Mouse (Mus musculus): ENCODE measurements at regions not wholly inside any gene's neighbourhood (a gene's known extent, or its start where the extent isn't known, plus 50 kb on each side); places are given as distances from the start of the nearest gene placed in this dataset.

GRCm38 (mm10) chr19:60684417-60684816 lies 71.4 kb upstream of the Nanos1 start:
- DNase-seq, result peak; percentile 27 to 38

- no peak for DNase-seq
Measured at GRCm38 (mm10) chr19:60682283-60682682, 73.5 kb upstream of the Nanos1 start.

DNA sequence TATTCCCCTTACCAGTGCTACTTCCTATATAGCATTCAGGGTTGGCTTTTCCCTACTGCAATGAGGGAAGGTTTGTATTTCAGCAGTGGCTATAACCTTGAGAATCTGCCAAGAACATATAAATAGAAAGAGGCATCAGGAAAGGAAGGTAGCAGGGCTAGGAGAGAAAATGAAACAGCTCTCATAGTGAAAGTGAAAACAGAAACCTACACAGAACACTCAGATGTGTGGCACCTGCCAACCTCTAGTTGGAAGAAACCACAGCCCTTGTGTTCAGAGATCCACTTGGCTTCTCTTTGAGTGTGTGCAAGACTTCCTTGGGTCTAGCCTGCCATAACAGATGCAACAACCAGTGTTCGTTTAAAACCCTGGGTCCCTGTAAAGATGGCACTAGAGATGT lies 74.3 kb upstream of the Nanos1 start:
- no peak for DNase-seq

- no peak for DNase-seq
Measured at GRCm38 (mm10) chr19:60678236-60678635, 77.6 kb upstream of the Nanos1 start.

- DNase-seq, result no peak
Measured at GRCm38 (mm10) chr19:60674953-60675472, 80.8 kb upstream of the Nanos1 start.

DNA sequence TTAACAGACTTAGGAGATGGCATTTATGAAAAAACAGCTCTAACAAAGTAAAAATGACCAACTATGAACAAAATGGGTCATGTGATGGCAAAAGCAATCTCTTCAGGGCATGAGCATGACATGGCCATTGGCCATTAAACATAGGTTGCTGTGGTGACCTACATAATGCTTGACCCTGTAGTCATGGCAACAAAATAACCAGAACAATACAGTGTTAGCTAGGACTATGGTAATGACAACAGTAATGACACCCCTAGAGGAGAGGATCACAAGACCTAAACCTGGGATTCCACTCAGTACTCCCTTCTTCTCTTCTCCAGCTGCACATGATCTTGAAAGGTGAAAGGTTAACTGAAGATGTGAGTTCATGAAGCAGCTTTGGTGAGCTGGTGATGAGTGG lies 85.0 kb upstream of the Nanos1 start:
- DNase-seq, result no peak

GRCm38 (mm10) chr19:60665842-60666241 lies 85.0 kb upstream of the Cacul1 start:
- peak; percentile 51 to 62 for DNase-seq

GRCm38 (mm10) chr19:60651102-60651695 lies 70.4 kb upstream of the Cacul1 start:
- DNase-seq, result no peak

- DNase-seq, result no peak
Measured at GRCm38 (mm10) chr19:60640065-60640464, 59.2 kb upstream of the Cacul1 start.

All from B cell, adult 2 months (primary cell).